Mouse (Mus musculus) forebrain, embryonic 12.5 days (tissue): ENCODE results near the gene Il12b. TPM values are rescaled to one million over a fixed set of nuclear protein-coding genes. Genes with fewer than 3 reads are reported as not detected.
A peak's percentile ranks its signal among the peaks of the same experiment; 100 is the strongest.

ENCODE experiments used
- ATAC-seq: fragments of 200-750 bp; cut with Nextera tagmentation; 2 replicates; pipeline ENCODE4 v1.8.0; 2017; ENCODE audit warnings: moderate TSS enrichment; ENCODE audit not compliant: low FRiP score
- H3K27ac ChIP-seq: fragments of 300-500 bp; sonication (generic); 2 replicates; pipeline ENCODE4 v1.5.1; 2016; ENCODE audit warnings: mild to moderate bottlenecking
- H3K27me3 ChIP-seq: fragments of 300-500 bp; sonication (generic); 2 replicates; pipeline ENCODE4 v1.6.1; 2016; ENCODE audit warnings: mild to moderate bottlenecking
- H3K36me3 ChIP-seq: fragments of 300-500 bp; sonication (generic); replicated peaks from 2 replicates; pipeline ENCODE4 v1.6.1; 2016; ENCODE audit warnings: mild to moderate bottlenecking
- H3K4me1 ChIP-seq: fragments of 300-500 bp; sonication (generic); 2 replicates; pipeline ENCODE4 v1.6.1; 2016
- H3K4me2 ChIP-seq: fragments of 300-500 bp; sonication (generic); 2 replicates; pipeline ENCODE4 v1.6.1; 2016; ENCODE audit warnings: mild to moderate bottlenecking, moderate library complexity
- H3K4me3 ChIP-seq: fragments of 300-500 bp; sonication (generic); replicated peaks from 2 replicates; pipeline ENCODE4 v1.5.1; 2016; ENCODE audit warnings: mild to moderate bottlenecking
- H3K9ac ChIP-seq: fragments of 300-500 bp; sonication (generic); 2 replicates; pipeline ENCODE4 v1.6.1; 2016; ENCODE audit warnings: mild to moderate bottlenecking
- H3K9me3 ChIP-seq: fragments of 300-500 bp; sonication (generic); 2 replicates; pipeline ENCODE4 v1.6.1; 2016
- WGBS: fragments of 180-500 bp; shearing (Covaris S2); methylation state at CpG from one replicate; pipeline ENCODE4 v1.1.7; 2016; 5-methylcytosine and 5-hydroxymethylcytosine counted together
- polyA plus RNA-seq: library from polyadenylated mRNA; unstranded; fragments of >200 nt; fragmentation: Nextera tagmentation; extraction: Ambion mirVana; gene quantifications from 2 replicates; pipeline ENCODE4 v1.2.1, GENCODE M21; 2016

Il12b gene
- polyA plus RNA-seq, result not detected in 2 replicates

DNA sequence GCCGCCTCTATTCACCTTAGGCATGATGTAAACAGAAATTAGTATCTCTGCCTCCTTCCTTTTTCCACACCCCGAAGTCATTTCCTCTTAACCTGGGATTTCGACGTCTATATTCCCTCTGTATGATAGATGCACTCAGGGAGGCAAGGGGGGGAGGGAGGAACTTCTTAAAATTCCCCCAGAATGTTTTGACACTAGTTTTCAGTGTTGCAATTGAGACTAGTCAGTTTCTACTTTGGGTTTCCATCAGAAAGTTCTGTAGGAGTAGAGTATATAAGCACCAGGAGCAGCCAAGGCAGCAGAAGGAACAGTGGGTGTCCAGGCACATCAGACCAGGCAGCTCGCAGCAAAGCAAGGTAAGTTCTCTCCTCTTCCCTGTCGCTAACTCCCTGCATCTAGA is at the start of gene Il12b:
Gene Il12b (plus strand): TSS at position 301 of the 400 bp plus-strand sequence.
- no peak within 1 kb of the TSS for H3K27ac ChIP-seq
- 81% methylated on average over 6 of the region's 6 CpGs for WGBS

DNA sequence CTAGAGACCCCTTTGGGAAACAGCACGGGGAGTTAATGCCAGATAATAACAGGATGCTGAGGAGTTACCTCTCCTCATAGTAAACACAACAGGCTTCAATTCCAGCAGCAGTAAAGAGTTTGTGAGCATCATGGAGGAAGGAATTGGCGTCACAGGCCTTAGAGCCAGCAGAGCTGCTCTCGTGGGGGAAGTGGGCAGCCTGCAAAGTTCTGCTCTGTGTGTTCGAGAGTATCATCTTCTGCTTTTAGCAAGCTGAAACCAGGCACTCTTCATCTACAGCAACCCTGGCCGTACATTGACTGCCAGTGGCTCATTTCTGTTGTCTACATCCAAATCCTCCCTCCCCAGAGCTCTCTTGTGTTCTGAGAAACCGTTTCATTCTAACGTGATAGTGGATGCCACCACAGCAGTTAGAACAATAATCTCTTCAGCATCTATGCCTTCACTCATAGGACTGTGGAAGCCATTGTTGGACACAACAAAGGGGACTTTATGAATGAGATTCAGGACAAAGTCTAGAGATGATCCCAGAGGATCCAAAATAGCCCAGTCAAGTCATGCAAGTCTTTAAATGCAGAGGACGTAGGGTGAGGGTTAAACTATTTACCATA is 44.9 kb upstream of the Il12b start:
- no peak overlapping the region for H3K9ac ChIP-seq
- no peaks in the 10 kb centered on the region for H3K4me1 ChIP-seq
- H3K9me3 ChIP-seq, result no peaks in the 10 kb centered on the region
- H3K4me3 ChIP-seq, result no peak overlapping the region
- H3K4me2 ChIP-seq, result no peak overlapping the region
- no peaks in the 10 kb centered on the region for H3K27me3 ChIP-seq
- H3K36me3 ChIP-seq, result no peaks in the 10 kb centered on the region
- WGBS, result 79% methylated on average over 8 of the region's 8 CpGs
- no peak for ATAC-seq
- H3K27ac ChIP-seq, result no peak overlapping the region

More for the DNA sequence above, at the start of gene Il12b:
- ATAC-seq, result no peak
- Histone ChIP-seq H3K9me3 (no peaks in the 10 kb centered on the region), H3K36me3 (no peaks in the 10 kb centered on the region), H3K9ac (peak within 1 kb of the TSS; percentile 59), H3K27me3 (0 out of 2 replicates have a peak, but pooled peaks cover 4% of the 10 kb centered on the region), H3K4me1 (no peaks in the 10 kb centered on the region), H3K4me3 (peak within 1 kb of the TSS; percentile 36), H3K4me2 (peak within 1 kb of the TSS; percentile 73)

DNA sequence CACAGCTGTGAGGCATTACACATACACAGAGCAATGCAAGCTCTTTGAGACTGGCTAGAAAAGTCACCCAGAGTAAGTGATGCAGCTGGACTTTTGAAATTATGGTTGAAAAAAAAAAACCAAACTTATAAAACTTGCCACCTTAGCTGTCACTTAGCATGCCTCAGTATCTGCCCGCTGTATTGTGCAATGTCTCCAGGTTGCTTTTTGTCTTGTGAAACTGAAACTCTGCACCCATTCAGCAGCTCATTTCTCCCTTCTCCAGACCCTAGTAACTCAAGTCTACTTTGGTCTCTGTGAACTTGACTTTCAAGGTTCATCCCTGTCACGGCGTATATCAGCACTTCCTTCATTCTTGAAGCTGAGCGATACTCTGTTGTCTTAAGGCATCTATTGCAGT is 43.7 kb upstream of the Il12b start:
- H3K9ac ChIP-seq, result no peak overlapping the region
- no peak for ATAC-seq
- H3K36me3 ChIP-seq, result no peaks in the 10 kb centered on the region
- no peak overlapping the region for H3K4me3 ChIP-seq
- no peak overlapping the region for H3K27ac ChIP-seq
- WGBS, result 95% methylated on average over 4 of the region's 4 CpGs
- H3K4me2 ChIP-seq, result no peak overlapping the region
- H3K9me3 ChIP-seq, result no peaks in the 10 kb centered on the region
- H3K27me3 ChIP-seq, result no peaks in the 10 kb centered on the region
- no peaks in the 10 kb centered on the region for H3K4me1 ChIP-seq

DNA sequence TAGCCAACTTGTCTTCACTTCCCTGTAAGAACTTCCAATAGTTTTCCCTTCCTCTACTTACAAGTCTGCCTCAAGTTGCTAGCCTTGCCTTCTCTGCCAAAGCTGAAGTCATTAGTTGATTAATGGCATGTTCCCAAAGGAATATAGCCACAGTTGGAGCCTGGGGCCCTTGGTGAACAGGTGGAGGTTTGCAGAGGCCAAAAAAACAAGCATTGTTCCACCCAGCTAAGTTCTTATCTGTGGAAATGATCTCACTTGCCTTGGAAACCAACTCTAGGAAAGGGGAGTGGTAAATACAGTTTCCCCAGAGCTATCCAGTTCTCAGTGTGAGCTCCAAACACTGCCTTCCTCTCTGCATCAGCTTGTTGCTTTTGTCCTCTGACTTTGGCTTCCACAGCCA is 35.3 kb upstream of the Il12b start:
- Histone ChIP-seq H3K9ac (no peak overlapping the region), H3K27me3 (no peaks in the 10 kb centered on the region), H3K4me1 (no peaks in the 10 kb centered on the region), H3K27ac (no peak overlapping the region), H3K4me3 (no peak overlapping the region), H3K9me3 (no peaks in the 10 kb centered on the region), H3K36me3 (no peaks in the 10 kb centered on the region), H3K4me2 (no peak overlapping the region)
- ATAC-seq, result no peak

DNA sequence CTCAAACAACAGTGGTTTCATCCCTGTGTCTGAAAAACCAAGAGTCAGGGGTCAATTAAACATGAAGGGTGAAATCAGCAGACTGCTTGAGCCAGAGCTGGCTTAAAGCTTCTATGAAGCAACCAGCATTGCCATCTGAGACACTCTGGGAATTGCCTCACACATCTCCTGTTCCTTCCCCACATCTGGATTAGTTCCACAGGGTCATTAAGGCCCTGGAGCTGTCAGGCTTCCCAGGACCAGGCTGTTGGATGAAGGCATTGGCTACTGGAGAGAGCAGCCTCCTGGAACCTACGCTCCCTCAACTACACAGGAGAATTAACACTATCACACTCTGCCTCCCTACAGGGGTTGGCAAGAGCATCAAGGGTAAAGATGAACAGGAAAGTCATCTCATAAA is 32.2 kb upstream of the Il12b start:
- Histone ChIP-seq H3K9ac (no peak overlapping the region), H3K27me3 (no peaks in the 10 kb centered on the region), H3K9me3 (no peaks in the 10 kb centered on the region), H3K36me3 (no peaks in the 10 kb centered on the region), H3K27ac (no peak overlapping the region), H3K4me1 (no peaks in the 10 kb centered on the region), H3K4me3 (no peak overlapping the region), H3K4me2 (no peak overlapping the region)
- WGBS, result 95% methylated on average over 1 of the region's 1 CpGs
- no peak for ATAC-seq

DNA sequence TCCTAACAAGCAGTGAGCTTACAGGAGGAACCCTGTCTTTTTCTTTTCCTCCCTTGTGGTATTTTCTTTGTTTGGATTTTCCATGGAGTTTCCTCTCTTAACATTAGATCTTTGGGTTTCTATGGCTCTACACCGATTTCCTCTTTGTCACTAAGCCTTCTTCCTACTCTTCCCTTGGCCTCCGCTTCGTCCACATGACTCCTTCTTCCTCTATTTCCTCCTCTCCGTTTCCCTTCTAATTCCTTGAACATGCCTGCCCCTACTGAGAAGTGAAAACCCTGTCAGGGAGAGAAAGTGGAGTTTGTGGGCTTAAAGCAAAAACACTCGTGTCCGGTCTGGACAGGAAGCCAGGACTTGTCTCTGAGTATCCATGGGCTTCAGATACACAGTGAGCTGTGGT is 27.0 kb upstream of the Il12b start:
- H3K27me3 ChIP-seq, result no peaks in the 10 kb centered on the region
- no peak overlapping the region for H3K9ac ChIP-seq
- no peak for ATAC-seq
- H3K4me3 ChIP-seq, result no peak overlapping the region
- H3K4me2 ChIP-seq, result no peak overlapping the region
- H3K27ac ChIP-seq, result no peak overlapping the region
- H3K4me1 ChIP-seq, result no peaks in the 10 kb centered on the region
- no peaks in the 10 kb centered on the region for H3K9me3 ChIP-seq
- WGBS, result 85% methylated on average over 6 of the region's 6 CpGs
- no peaks in the 10 kb centered on the region for H3K36me3 ChIP-seq

DNA sequence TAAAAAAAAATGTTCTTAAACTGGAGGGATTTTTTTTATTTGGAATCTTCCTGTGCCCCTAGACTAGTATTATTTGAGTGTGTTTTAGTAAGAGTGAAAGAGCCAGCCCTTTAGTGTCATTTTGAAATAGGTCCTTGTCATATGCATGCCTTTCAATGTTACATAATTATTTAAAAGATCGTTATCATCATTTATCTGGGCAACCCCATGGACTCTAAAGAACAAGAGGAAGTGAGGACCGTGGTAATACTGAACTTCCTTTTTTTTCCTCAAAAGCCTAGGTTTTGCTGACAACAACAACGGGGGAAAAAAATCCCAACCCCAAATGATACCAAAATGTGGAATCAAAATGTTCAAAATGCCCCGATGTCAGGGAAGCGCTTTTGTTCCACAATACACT is 22.0 kb upstream of the Il12b start:
- Histone ChIP-seq H3K4me1 (no peaks in the 10 kb centered on the region), H3K36me3 (no peaks in the 10 kb centered on the region), H3K9ac (no peak overlapping the region), H3K27me3 (no peaks in the 10 kb centered on the region), H3K4me2 (no peak overlapping the region), H3K9me3 (no peaks in the 10 kb centered on the region), H3K4me3 (no peak overlapping the region), H3K27ac (no peak overlapping the region)
- no peak for ATAC-seq
- 85% methylated on average over 5 of the region's 5 CpGs for WGBS

DNA sequence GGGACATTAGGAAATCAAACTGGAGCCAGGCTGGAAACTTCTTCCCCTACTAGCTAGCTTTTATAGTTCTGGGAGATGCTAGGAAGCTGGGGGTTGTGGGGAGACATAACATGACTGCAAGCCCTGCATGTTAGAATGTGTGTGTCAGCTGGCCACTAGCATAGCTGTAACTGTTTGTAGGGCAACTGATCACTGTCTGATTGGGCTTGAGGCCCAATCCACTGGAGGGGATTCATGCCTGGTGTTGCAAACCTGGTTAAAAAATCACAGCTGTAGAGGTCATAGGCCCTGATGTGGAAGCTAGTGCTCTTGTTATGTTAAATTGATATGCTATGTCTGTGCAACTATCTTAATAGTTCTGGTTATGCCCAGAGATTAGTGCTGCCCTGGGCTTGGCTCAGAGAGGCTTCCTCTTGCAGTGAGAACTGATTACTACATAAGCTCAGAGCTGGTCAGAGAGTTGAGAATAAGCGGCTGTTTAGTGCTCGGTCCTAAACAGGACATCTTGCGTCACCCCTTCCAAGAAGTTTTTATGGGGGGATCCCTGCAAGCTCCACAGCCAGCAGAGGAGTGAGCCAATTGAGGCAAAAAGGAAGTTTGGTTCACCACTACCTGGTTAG is 19.3 kb upstream of the Il12b start:
- Histone ChIP-seq H3K9ac (no peak overlapping the region), H3K4me3 (no peak overlapping the region), H3K4me2 (no peak overlapping the region), H3K4me1 (no peaks in the 10 kb centered on the region), H3K9me3 (no peaks in the 10 kb centered on the region), H3K27ac (no peak overlapping the region), H3K27me3 (no peaks in the 10 kb centered on the region), H3K36me3 (no peaks in the 10 kb centered on the region)
- no peak for ATAC-seq
- WGBS, result 96% methylated on average over 3 of the region's 3 CpGs

DNA sequence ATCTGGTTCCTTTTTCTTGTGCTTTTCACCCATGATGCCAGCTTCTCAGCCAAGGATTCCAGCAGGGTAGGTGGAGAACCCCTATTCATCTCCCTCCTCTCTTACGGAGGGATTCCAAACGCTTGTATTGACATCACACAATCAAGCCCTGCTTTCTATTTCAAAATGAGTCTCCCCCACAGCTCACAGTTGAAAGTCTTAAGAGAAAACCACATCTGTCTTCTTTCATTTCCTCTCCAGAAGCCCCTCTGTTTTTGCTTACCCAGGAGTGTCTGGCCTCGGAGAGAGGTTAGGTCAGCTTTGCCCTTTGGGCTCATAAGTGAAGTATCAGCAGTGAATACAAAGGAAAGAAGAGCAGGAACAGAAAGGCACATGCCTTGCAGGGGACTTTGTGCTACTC is 17.7 kb upstream of the Il12b start:
- Histone ChIP-seq H3K27ac (no peak overlapping the region), H3K9ac (no peak overlapping the region), H3K36me3 (no peaks in the 10 kb centered on the region), H3K9me3 (no peaks in the 10 kb centered on the region), H3K27me3 (no peaks in the 10 kb centered on the region), H3K4me3 (no peak overlapping the region), H3K4me1 (no peaks in the 10 kb centered on the region), H3K4me2 (no peak overlapping the region)
- WGBS, result 22% methylated on average over 3 of the region's 3 CpGs
- ATAC-seq, result no peak

DNA sequence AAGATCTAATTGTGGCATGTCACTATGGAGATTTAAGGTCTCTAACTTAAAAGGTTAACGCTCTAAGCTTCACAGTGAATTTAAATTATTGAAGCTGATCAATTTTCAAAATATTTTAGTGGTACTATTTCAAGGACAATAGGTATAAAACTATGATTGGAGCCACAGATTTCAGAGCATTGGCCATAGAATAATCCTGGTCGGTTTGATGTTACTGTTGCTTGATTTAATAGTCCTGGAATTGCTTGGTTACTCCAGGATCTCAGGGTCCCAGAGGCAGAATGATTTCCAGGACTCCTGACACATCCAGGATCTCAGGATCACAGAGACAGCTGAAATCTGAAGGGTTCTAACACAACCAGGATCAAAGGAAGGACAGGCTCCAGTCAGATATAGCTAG is 12.8 kb upstream of the Il12b start:
- 79% methylated on average over 2 of the region's 2 CpGs for WGBS
- ATAC-seq, result no peak

DNA sequence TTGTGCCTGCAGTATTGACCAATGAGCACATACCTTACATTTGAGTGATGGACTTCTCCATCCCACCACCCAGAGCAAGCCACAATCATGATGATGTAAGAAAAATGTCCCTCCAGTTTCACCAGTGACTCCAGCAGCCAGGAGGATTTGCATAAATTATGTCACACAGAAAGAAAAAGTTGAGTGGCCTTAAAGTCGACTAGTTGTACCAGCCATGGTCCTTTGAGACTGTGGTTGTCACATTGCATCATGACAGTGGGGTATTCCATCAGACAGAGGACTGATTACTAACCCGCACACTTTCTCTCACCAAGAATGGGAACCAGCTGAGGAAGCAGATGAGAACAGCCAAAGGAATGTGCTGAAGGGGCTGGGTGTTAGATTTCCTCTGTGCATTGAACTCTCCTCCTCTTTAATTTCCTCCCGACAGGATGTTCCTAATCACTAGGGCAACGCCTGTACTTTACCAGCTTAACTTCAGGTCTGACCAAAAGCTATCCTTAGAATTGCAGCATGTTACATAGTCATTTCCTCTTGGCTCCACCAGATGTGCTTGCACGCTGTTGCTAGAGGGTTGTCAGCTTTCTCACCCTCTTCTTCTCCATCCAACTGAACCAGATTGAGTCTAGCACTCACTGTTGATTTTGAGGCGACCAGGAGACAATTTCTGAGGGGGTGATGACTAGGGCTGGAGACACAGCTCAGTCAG is 9.7 kb upstream of the Il12b start:
- Histone ChIP-seq H3K27ac (no peak overlapping the region), H3K4me1 (no peaks in the 10 kb centered on the region), H3K4me3 (no peak overlapping the region), H3K9me3 (no peaks in the 10 kb centered on the region), H3K4me2 (no peak overlapping the region), H3K27me3 (no peaks in the 10 kb centered on the region), H3K36me3 (no peaks in the 10 kb centered on the region), H3K9ac (no peak overlapping the region)
- ATAC-seq, result no peak
- 50% methylated on average over 6 of the region's 6 CpGs for WGBS

More for the DNA sequence above, 12.8 kb upstream of the Il12b start:
- Histone ChIP-seq H3K27me3 (no peaks in the 10 kb centered on the region), H3K27ac (no peak overlapping the region), H3K9me3 (no peaks in the 10 kb centered on the region), H3K4me2 (no peak overlapping the region), H3K4me3 (no peak overlapping the region), H3K4me1 (no peaks in the 10 kb centered on the region), H3K9ac (no peak overlapping the region), H3K36me3 (no peaks in the 10 kb centered on the region)

DNA sequence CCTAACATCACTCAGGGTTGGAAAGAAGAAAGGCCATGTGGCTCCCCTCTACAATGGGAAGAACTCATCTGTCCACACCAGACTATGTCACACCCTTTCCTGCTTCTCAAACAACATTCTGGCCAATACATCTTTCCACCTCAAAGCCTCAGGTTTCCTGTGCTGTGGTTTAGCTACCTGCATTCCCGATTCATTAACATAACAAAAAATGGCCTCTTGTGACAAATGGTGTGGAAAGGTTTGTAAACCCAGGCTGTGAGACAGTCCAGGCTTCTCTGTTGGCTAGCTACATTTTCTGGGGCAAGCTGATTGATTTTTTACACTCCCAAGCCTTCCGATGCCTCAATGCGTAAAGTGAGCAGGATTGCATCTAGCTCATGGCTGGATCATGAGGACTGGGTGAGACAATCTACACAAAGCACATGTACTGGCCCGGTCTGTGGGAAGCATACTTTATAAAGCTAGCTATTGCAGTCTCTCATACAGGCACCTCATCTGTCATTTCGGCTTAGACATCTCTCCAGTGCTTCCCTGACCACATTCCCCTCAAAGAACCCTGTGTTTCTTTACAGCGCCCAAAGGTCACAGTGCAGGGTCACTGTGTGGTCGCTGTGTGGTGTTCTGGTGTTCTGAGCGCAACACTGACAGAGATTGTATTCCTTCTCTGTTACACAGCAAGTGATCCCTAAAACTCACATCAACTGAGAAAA is 6.6 kb upstream of the Il12b start:
- H3K9ac ChIP-seq, result no peak overlapping the region
- H3K27me3 ChIP-seq, result no peaks in the 10 kb centered on the region
- no peaks in the 10 kb centered on the region for H3K9me3 ChIP-seq
- ATAC-seq, result no peak
- H3K4me3 ChIP-seq, result no peak overlapping the region
- H3K36me3 ChIP-seq, result no peaks in the 10 kb centered on the region
- H3K4me2 ChIP-seq, result no peak overlapping the region
- WGBS, result 88% methylated on average over 8 of the region's 8 CpGs
- no peaks in the 10 kb centered on the region for H3K4me1 ChIP-seq
- H3K27ac ChIP-seq, result no peak overlapping the region
